Comparison of ENCODE assay signal across 12 mouse cellular contexts in the genomic region with DNA sequence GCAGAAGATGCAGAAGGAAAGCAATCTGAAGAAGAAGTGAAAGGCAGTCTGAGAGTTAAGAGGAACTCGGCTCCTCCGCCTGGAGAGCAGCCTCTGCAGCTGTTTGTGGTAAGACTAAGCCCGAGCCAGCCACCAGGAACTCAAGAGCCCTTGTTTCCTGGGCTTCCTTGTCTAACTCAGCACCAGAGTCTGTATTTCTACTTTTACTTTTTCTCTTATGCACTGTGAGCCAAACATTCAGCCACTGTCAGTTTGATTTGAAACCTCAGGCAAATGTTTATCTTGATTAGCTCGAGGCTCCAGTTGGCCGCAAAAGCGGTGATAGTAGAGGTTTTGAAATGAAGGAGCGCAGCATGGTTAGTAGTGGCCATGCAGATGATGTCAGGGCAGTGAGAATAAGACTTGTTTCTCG.
DNase-seq lines count a peak whose midpoint lies in the region; ATAC-seq and TF ChIP-seq lines count a peak whose summit lies in the region.
"Had no signal": no experiment of that assay in that cellular context is flagged by ENCODE, and none has a peak within 500 bp of the region (broad histone marks: within the 10 kb centered on the region; RNA-seq: fewer than 3 reads in every experiment).

No protein-coding gene starts in this region.

- no peak overlapping the region for H3K4me2 ChIP-seq in myocyte (ENCODE audit: low read depth)
- no peak overlapping the region for H3K4me2 ChIP-seq in midbrain, embryonic 14.5 days (ENCODE audit: low read length)
- H3K4me2 ChIP-seq: lung, embryonic 15.5 days; stomach, embryonic 15.5 days had no signal

- no peak overlapping the region for H3K4me3 ChIP-seq in heart, embryonic 10.5 days
- H3K4me3 ChIP-seq in myocyte: no peak overlapping the region
- no peak overlapping the region for H3K4me3 ChIP-seq in midbrain, embryonic 14.5 days (replicated peaks; ENCODE audit: low read depth, low read length)
- H3K4me3 ChIP-seq: lung, embryonic 15.5 days; stomach, embryonic 15.5 days had no signal

- H3K9ac ChIP-seq in midbrain, embryonic 14.5 days (replicated peaks; ENCODE audit: low read length): no peak overlapping the region
- H3K9ac ChIP-seq: lung, embryonic 15.5 days; stomach, embryonic 15.5 days had no signal

- peak; percentile 99 to 100 for ATAC-seq in hematopoietic stem cell, adult 5-6 weeks (replicated peaks in 1 of 2; ENCODE audit: insufficient read depth in 1 of 2, low FRiP score in 2 of 2, low TSS enrichment in 1 of 2, low read depth in 1 of 2, poor library complexity in 2 of 2, severe bottlenecking in 2 of 2)
- ATAC-seq in midbrain, embryonic 14.5 days (ENCODE audit: low FRiP score, low TSS enrichment): no peak

- H3K27me3 ChIP-seq in heart, embryonic 10.5 days (ENCODE audit: insufficient read depth, poor library complexity, severe bottlenecking): no peaks in the 10 kb centered on the region
- H3K27me3 ChIP-seq in myocyte (ENCODE audit: control insufficient read depth, insufficient read depth, insufficient read length): no peaks in the 10 kb centered on the region
- no peaks in the 10 kb centered on the region for H3K27me3 ChIP-seq in midbrain, embryonic 14.5 days (ENCODE audit: control insufficient read depth, insufficient read depth, low read length)
- H3K27me3 ChIP-seq: lung, embryonic 15.5 days; stomach, embryonic 15.5 days had no signal

- no peaks in the 10 kb centered on the region for H3K9me3 ChIP-seq in heart, embryonic 10.5 days
- no peaks in the 10 kb centered on the region for H3K9me3 ChIP-seq in midbrain, embryonic 14.5 days (ENCODE audit: control insufficient read depth, low read length)
- H3K9me3 ChIP-seq: lung, embryonic 15.5 days; stomach, embryonic 15.5 days had no signal

- H3K4me1 ChIP-seq in heart, embryonic 10.5 days: no peaks in the 10 kb centered on the region
- no peaks in the 10 kb centered on the region for H3K4me1 ChIP-seq in midbrain, embryonic 14.5 days (ENCODE audit: control insufficient read depth, insufficient read depth, low read length)
- H3K4me1 ChIP-seq: lung, embryonic 15.5 days; stomach, embryonic 15.5 days had no signal

- no peak overlapping the region for H3ac ChIP-seq in myocyte (ENCODE audit: control insufficient read depth, insufficient read length)

- 76% methylated on average over 8 of the region's 8 CpGs for WGBS in heart, embryonic 10.5 days
- WGBS in midbrain, embryonic 14.5 days: 91% methylated on average over 8 of the region's 8 CpGs

- H3K27ac ChIP-seq in heart, embryonic 10.5 days: no peak overlapping the region
- no peak overlapping the region for H3K27ac ChIP-seq in midbrain, embryonic 14.5 days (replicated peaks; ENCODE audit: low read depth, low read length)
- H3K27ac ChIP-seq: lung, embryonic 15.5 days; stomach, embryonic 15.5 days had no signal

- H3K36me3 ChIP-seq in heart, embryonic 10.5 days: peaks cover 63% of the 10 kb centered on the region
- peaks cover 35% of the 10 kb centered on the region for H3K36me3 ChIP-seq in myocyte (ENCODE audit: control insufficient read depth, insufficient read depth)
- H3K36me3 ChIP-seq in midbrain, embryonic 14.5 days (ENCODE audit: control insufficient read depth, insufficient read depth, low read length): peaks cover 68% of the 10 kb centered on the region

- DNase-seq in heart, adult 9 months (ENCODE audit: low spot score in 2 of 2): peak; percentile 18 to 55
- DNase-seq in heart, embryonic 10.5 days (ENCODE audit: low spot score): no peak
- DNase-seq in B cell, adult 2 months: peak; percentile 59 to 60
- DNase-seq in cerebellum, postnatal 14 days: no peak
- no peak for DNase-seq in adrenal gland, adult 2 months
- DNase-seq in midbrain, embryonic 14.5 days: no peak
- DNase-seq: adrenal gland, postnatal 36 days; cerebellum, postnatal 25 days had no signal

- H3K79me2 ChIP-seq in myocyte (ENCODE audit: control insufficient read depth, insufficient read depth): no peaks in the 10 kb centered on the region

- TF ChIP-seq POLR2A in myocyte (IDR thresholded peaks at IDR 0.05; ENCODE audit: insufficient read length, low read depth): no peak

TF ChIP-seq in myocyte, 11 proteins besides CTCF, POLR2A, EP300 and RAD21:
- TF ChIP-seq REST (IDR thresholded peaks at IDR 0.05; ENCODE audit: insufficient read depth, insufficient read length): no peak
- peak in 2 of 3 experiments; percentile 45 to 46 for TF ChIP-seq MYOD1 (IDR thresholded peaks at IDR 0.05; ENCODE audit: control insufficient read depth in 1 of 3, insufficient read length in 2 of 3, low read depth in 2 of 3)
- TF ChIP-seq MYOG (IDR thresholded peaks at IDR 0.05; ENCODE audit: control insufficient read depth in 1 of 3, insufficient read depth in 1 of 3, insufficient read length in 2 of 3, low read depth in 2 of 3): peak in 2 of 3 experiments; percentile 61 to 73
- no peak for TF ChIP-seq USF1 (IDR thresholded peaks at IDR 0.05; ENCODE audit: low read depth)
- TF ChIP-seq TCF12 (IDR thresholded peaks at IDR 0.05; ENCODE audit: insufficient read depth, poor library complexity, severe bottlenecking): no peak
- TF ChIP-seq SRF (IDR thresholded peaks at IDR 0.05; ENCODE audit: control insufficient read depth, insufficient read length, low read depth): no peak
- no peak for TF ChIP-seq POLR2AphosphoS2 (IDR thresholded peaks at IDR 0.05; ENCODE audit: insufficient read length, low read depth)
- no peak for TF ChIP-seq E2F4 (IDR thresholded peaks at IDR 0.05; ENCODE audit: insufficient read depth)
- no peak for TF ChIP-seq CEBPB (IDR thresholded peaks at IDR 0.05; ENCODE audit: insufficient read depth, poor library complexity, severe bottlenecking)
- no peak for TF ChIP-seq TCF3 (IDR thresholded peaks at IDR 0.05; ENCODE audit: insufficient read length, low read depth)
- TF ChIP-seq MAX (IDR thresholded peaks at IDR 0.05; ENCODE audit: low read depth): no peak

Comparison
In these comparisons a context has a peak if more than half of its experiments do, and no peak if none do; other contexts are left out.
1. DNase-seq: peak in heart, adult 9 months (2 of 2) and B cell, adult 2 months (2 of 2); none in heart, embryonic 10.5 days (single experiment), cerebellum, postnatal 14 days (0 of 2), adrenal gland, adult 2 months (single experiment) and midbrain, embryonic 14.5 days (single experiment).